Mouse (Mus musculus) T-helper 2 cell (primary cell): ENCODE results near the gene Lrriq4.

Source experiments
- in situ Hi-C: fragments of 300-600 bp; cut with MboI, MseI; formaldehyde crosslinking; loops from one replicate; pipeline ENCODE4 v1.15.1; 2025; ENCODE audit warnings: high pct_unique_total_duplicates

Gene Lrriq4

DNA sequence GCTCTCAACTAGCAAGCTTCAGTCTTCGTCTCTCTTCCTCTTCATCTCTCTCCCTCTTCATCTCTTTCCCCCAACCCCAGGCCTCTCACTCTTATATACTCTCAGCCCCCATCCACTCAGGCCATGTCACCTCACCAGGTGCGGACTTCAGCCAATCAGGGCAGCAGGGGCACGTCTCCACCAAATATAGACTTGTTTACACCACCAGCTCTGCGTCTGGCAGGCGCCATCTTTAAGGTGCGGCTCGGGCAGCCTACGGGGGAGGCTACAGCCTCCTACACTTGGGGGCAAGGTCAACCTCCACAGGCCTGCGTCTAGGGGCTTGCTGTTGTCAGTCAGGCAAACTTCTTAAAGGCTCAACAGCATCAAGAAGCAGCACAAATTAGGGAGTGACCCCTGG lies 14.2 kb downstream of the Lrriq4 start:
- in situ Hi-C loops, result no loop called here

DNA sequence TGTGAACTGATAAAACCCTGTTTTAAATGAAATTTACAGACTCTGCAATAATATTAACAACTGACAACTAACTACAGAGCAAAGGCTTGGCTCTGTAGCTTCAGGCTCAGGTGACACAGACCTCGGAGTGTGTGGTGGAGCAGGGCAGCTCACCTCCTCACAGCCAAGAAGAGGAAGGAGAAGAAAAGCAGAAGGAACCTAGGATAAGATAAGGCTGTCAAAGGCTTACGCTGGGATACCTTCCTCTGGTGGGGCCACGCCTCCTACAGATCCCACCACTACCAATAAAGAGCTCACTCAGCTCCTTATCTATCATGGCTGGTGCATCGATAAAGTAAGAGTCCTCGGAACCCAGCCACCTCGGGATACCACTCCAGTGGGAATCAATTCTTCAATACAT lies 38.9 kb downstream of the Lrriq4 start:
- in situ Hi-C loops, result no loop called here

DNA sequence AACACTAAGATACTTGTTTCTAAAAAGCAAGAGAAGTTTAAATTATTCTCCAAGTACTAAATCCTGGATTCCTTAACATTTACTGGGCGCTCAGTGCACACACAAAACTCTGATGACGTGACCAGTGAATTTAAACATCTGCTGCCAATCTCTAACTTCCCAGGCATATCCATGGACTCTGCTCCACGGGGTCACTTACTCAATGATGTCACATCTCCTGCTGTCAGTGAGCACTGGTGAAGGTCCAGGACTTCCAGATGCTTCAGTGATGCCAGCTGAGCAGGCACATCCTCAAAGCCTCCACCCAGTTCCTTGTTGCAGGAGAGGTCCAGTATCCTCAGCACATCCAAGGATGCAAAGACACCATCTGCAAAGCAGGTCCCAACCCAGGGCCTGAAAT lies 42.9 kb downstream of the Lrriq4 start:
- in situ Hi-C loops, result no loop called here

DNA sequence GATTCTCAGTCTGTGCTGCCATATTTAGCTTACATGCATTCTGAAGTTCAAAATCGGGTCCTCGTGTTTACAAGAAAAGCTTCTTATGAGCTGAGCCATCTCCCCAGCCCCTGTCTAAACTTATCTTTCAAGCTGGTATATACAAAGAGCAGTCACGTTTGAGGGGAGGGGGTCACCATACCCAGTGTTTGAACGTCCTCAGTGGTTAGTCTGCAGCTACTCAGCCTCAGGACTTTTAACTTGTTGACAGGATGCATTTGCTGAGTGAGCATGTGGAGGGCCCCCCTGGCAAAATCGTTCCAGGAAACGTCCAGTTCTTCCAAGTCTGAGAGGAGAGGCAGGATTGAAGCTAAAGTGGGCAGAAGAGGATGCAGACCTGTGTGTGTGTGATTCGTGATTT lies 46.7 kb downstream of the Lrriq4 start:
- in situ Hi-C loops, result no loop called here

DNA sequence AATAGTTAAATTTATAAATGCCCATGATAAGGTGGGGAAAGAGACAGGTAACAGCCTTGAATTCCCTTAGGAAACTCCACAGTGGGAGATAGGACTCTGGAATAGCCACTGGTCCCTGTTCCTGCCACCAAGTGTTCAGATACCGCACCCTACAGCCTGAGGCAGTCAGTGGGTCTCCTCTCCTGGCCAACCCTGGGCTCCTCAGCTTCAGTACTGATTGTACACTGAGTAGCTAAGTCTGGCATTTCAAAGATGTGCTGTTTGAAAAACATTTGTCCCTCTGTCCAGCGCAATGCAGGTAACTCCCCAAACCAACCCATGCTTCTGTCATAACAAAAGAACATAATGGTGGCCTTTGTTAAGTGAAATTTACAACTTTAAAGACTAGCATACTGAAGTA lies 51.4 kb downstream of the Lrriq4 start:
- in situ Hi-C loops, result loop anchor here (5.0 kb wide), 1 partner anchor 43 kb away; no protein-coding TSS in a partner anchor

DNA sequence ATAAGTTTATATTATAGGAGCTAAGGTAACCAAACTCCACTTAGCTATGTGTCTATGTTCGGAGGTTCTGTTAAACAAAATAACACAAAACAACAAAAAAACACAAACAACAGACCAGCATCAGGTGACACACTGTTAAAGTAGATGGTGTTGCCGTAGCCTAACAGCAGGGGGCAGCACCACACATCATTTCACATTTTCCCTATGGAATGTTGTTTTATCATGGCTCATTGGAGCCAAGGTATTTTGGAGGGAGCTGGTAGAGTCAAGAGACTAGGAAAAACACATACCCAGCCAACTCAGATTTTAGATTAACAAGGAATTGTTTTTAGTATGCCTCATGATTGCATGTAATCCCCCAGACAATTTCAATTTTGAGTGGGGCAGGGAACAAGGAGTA lies 52.0 kb downstream of the Lrriq4 start:
- in situ Hi-C loops, result loop anchor here (5.0 kb wide), 1 partner anchor 44 kb away; no protein-coding TSS in a partner anchor

DNA sequence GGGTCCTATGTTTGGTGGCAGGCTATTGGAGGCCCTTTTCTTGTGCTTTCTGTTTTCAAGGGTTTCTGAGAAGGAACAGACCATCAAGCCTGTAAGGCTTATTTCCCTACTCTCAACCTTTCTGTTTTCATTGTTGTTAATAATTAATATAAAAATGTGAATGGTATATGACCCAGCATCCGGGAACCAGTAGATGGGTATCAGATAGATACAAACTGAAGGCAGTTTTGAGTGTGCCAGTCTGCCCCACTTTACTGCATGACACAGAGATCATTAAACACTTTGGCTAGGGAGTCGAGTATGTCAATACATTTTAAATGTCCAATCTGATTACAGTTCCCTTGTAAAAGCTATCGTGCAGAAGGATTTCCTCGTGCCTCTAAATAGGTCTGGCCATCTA lies 53.6 kb downstream of the Lrriq4 start:
- in situ Hi-C loops, result loop anchor here (5.0 kb wide), 1 partner anchor 46 kb away; no protein-coding TSS in a partner anchor

DNA sequence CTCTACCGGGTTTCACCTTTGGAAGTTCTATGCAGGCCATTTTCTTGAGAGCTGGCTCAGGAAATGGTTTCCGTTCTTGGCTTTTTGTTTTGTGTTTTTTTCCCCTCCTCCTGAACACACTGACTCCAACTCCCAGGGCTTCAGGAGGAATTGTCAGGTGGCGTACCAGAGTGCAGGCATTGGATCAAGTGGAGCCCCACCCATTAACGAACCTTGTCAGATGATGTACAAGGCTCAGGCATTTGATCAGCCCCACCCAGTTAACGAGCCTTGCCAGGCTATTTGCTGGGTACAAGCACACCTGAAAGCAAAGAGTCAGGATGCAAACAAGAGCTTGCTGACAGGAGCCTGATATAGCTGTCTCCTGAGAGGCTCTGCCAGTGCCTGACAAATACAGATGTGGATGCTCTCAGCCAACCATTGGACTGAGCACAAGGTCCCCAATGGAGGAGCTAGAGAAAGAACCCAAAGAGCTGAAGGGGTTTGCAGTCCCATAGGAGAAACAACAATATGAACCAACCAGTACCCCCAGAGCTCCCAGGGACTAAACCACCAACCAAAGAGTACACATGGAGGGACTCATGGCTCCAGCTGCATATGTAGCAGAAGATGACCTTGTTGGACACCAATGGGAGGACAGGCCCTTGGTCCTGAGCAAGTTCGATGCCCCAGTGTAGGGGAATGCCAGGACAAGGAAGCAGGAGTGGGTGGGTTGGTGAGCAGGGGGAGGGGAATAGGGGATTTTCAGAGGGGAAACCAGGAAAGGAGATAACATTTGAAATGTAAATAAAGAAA lies 55.6 kb downstream of the Lrriq4 start, which contains the start of gene Lrrc31:
Gene Lrrc31, minus strand, starts transcription at position 133 of the 795 bp plus-strand sequence.
- in situ Hi-C loops, result loop anchor here (5.0 kb wide), 1 partner anchor 48 kb away; no protein-coding TSS in a partner anchor

DNA sequence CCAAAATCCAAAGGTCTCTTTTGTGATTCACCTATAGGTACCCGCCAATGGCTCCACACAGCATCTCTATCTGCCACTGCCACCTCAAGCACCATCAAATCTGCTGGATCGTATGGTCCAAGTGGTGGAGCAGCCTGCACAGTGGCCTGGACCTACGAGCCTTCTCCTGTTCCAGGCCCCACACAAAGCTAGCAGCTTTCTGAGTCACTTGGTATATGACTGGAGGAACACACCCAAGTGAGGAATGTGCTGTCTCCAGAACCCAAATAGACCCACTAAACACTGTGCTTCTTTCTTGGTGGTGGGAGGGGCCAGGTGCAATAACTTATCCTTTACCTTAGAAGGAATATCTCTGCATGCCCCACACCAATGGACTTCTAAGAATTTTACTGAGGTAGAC lies 61.7 kb downstream of the Lrriq4 start:
- in situ Hi-C loops, result no loop called here

DNA sequence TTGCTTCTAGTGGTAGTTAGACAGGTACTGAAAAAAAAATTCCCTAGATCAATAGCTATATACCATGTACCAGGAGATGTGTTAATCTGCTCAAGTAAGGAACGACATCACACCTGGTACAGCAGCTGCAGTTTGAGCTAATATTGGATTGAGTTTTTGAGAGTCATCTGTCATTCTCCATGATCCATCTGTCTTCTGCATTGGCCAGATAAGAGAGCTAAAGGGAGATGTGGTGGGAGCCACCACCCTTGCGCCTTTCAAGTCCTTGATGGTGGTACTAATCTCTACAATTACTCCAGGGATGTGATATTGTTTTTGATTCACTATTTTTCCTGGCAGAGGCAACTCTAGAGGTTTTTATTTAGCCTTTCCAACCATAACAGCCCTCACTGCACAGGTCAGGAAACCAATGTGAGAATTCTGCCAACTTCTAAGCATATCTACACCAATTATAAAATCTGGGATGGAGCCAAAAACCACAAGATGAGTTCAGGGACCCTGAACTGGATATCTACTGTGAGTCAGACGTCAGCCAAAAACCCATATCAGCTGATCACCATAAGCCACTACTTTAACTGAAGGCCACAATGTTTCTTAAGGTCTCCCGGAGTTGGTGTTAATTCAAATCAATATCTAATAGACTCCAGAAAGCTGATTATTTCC lies 62.4 kb downstream of the Lrriq4 start:
- in situ Hi-C loops, result no loop called here

DNA sequence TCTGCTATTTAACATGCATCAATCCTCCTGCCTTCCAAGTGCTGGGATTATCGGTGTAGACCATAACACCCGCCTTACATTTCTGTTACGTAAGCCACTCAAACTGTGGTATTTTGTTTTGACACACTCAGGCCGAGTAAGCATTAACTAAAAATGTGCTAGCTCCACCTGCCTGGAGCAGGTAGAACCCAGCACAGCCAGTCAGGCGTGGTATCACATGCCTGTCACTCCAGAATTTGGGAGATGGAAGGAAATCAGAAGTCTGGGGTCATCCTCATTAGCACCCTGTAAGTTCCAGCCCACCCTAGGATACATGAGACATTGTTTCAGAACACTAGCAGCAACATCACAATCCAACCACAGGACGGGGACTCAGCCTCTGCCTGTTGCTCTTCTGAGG lies 65.9 kb downstream of the Lrriq4 start:
- in situ Hi-C loops, result no loop called here

DNA sequence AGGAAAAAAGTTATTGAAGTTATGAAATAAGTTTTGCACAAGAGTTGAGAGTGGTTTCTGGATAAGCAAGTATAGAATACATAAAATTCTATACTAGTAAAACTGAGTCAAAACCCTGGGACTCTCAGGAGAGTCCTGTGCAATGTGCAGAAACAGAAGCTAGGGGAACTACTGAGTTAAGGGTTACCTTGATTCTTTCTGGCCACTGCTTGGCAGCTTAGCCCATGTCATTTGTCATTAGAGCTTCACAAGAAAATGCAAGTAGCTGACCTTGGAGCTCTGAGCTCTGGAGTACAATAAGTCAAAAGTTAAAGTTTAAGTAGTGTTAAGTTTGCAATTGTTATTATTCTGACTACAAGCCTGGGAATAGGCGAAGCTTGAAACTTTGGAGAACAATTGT lies 69.0 kb downstream of the Lrriq4 start:
- in situ Hi-C loops, result no loop called here

DNA sequence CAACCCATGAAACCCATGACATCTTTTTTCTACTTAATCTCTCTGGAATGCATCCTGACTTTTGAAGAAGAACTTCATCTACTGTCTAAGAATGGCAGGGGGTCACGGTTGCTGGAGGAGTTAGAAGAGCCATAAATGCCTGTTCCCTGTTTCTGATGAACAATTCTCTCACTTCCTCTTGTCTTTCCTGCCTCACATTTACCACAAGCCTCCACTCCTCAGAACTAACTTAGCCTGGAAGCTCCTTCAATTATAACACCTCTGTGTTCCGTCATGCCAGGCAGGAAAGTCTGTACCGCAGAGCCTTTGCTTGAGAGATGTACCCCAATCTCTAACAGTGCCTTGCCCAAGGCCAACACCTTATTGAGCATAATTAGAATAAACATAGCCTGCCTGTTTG lies 74.3 kb downstream of the Lrriq4 start:
- in situ Hi-C loops, result no loop called here
